Comparison of ENCODE assay signal across 8 mouse cellular contexts in genomic region chr9:83308771-83309170, GRCm38 (mm10).
"Had no signal": no experiment of that assay in that cellular context is flagged by ENCODE, and none has a peak within 500 bp of the region (broad histone marks: within the 10 kb centered on the region; RNA-seq: fewer than 3 reads in every experiment).

No protein-coding gene starts in this region.

- DNase-seq: kidney, postnatal 14 days; liver; liver, embryonic 13.5 days; liver, postnatal 0 days; lung, postnatal 14 days; right cerebral cortex, postnatal 14 days; thymus, adult 2 months; thymus, postnatal 36 days had no signal
